In the genomic region with DNA sequence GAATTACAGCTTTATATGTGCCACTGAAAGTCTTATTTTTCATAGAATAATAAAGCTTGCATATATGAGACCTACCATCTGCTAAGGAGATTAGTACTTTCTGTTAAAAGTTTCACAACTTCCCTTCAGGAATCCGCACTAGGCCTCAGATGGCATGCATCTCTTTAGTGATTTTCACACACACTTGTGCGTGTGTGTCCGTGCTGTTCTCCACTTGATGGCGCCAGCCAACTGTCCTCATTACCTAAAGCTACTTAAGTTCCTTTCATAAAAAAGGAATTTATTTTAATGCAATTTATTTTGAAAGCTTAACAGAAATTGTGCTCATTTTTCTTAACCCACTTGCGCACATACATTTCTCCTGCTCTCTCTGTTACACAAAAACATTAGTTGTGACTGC, we compare ENCODE assay signal across 8 mouse cellular contexts. TPM values are rescaled to one million over a fixed set of nuclear protein-coding genes. Genes with fewer than 3 reads are reported as not detected.
DNase-seq lines count a peak whose midpoint lies in the region; ATAC-seq and TF ChIP-seq lines count a peak whose summit lies in the region.
"Had no signal": no experiment of that assay in that cellular context is flagged by ENCODE, and none has a peak within 500 bp of the region (broad histone marks: within the 10 kb centered on the region; RNA-seq: fewer than 3 reads in every experiment).

No protein-coding gene starts in this region.

- no peak overlapping the region for H3K4me3 ChIP-seq in kidney, embryonic 14.5 days (ENCODE audit: low read length)
- H3K4me3 ChIP-seq in embryonic fibroblast, embryonic 13.5 days (ENCODE audit: insufficient read depth, low read length) = no peak overlapping the region

- H3K36me3 ChIP-seq in kidney, embryonic 14.5 days (ENCODE audit: control insufficient read depth, insufficient read depth, low read length) = peaks cover 13% of the 10 kb centered on the region

- H3K9ac ChIP-seq in kidney, embryonic 14.5 days (ENCODE audit: low read depth, low read length) = no peak overlapping the region

- 73% methylated on average over 5 of the region's 5 CpGs for WGBS in kidney, embryonic 14.5 days

- TF ChIP-seq CTCF in embryonic fibroblast, embryonic 13.5 days (IDR thresholded peaks at IDR 0.05; ENCODE audit: borderline replicate concordance, insufficient read depth, low read length) = peak; percentile 65; the same call in 1 of the 2 replicates

- peak; percentile 24 for DNase-seq in kidney, adult 9 months
- peak; percentile 83 for DNase-seq in 416B (ENCODE audit: low read depth)
- DNase-seq in B cell, adult 2 months = peak; percentile 14 to 20
- no peak for DNase-seq in left cerebral cortex, adult 11 months (ENCODE audit: low spot score)
- DNase-seq in urinary bladder, postnatal 10 days (ENCODE audit: low spot score) = no peak

- no peak overlapping the region for H3K27ac ChIP-seq in kidney, embryonic 14.5 days (ENCODE audit: low read depth, low read length)
- H3K27ac ChIP-seq in embryonic fibroblast, embryonic 13.5 days (ENCODE audit: insufficient read depth, low read length) = no peak overlapping the region

- TF ChIP-seq POLR2A in embryonic fibroblast, embryonic 13.5 days (IDR thresholded peaks at IDR 0.05; ENCODE audit: low read depth, low read length) = no peak

- no peaks in the 10 kb centered on the region for H3K9me3 ChIP-seq in kidney, embryonic 14.5 days (ENCODE audit: control insufficient read depth, low read length)

- no peaks in the 10 kb centered on the region for H3K4me1 ChIP-seq in kidney, embryonic 14.5 days (ENCODE audit: control insufficient read depth, insufficient read depth, low read length)
- peaks cover 4% of the 10 kb centered on the region; the same call in 1 of the 2 replicates for H3K4me1 ChIP-seq in embryonic fibroblast, embryonic 13.5 days (ENCODE audit: control insufficient read depth, insufficient read depth, low read length)

- H3K27me3 ChIP-seq in kidney, embryonic 14.5 days (ENCODE audit: control insufficient read depth, insufficient read depth, low read length) = no peaks in the 10 kb centered on the region

- no peak overlapping the region for H3K4me2 ChIP-seq in kidney, embryonic 14.5 days (replicated peaks; ENCODE audit: low read depth, low read length)
- H3K4me2 ChIP-seq: midbrain, embryonic 11.5 days had no signal

- no peak for ATAC-seq in kidney, embryonic 14.5 days (ENCODE audit: low FRiP score, low TSS enrichment)

RNA-seq across cellular contexts. Expression of a gene that starts 40.4 kb away (rescaled TPM):
- polyA plus RNA-seq in kidney, embryonic 14.5 days (2014; fragmentation: Nextera tagmentation; extraction: Ambion mirVana) = 0.64 and 0.95 TPM in 2 replicates
- not detected in 2 replicates for polyA plus RNA-seq in embryonic fibroblast, embryonic 13.5 days (2011; ENCODE audit: insufficient read length, low read depth, missing spikeins)
- polyA plus RNA-seq: midbrain, embryonic 11.5 days had no signal

Comparison
In these comparisons a context has a peak if more than half of its experiments do, and no peak if none do; other contexts are left out.
1. DNase-seq: peak in kidney, adult 9 months (single experiment), 416B (single experiment) and B cell, adult 2 months (2 of 2); none in left cerebral cortex, adult 11 months (single experiment) and urinary bladder, postnatal 10 days (single experiment).